33 mouse cellular contexts compared by ENCODE assay signal in the genomic region with DNA sequence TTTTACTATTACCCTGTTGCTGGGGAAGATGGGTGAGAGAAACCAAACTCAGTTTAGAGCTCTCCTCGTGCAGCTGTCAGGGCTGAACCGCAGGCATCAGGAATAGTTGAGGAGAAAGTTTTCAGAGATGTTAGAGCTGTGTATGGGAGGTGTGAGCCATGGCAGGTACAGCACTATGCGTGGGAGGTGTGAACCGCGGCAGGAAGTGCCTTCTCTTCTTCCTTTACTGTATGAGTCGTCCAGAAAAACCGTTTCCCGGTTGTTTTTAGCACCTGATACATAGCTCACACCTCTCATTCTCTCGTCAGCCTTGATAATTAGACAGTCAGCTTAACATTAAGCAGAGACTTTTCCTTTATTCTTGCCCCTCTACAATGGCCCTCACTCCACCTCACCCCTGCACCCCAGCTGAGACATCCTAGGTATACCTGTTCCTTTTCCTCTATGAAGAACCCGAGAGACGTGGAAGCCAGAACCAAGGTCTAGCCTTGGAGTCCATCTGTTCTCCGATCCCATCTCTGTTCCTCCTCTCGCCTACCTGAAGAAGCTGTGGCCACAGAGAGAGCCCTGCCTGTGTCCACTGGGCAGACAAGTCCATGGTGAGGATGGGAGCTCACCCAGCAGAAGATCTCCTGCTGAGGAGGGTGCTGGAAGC. TPM values are rescaled to one million over a fixed set of nuclear protein-coding genes. Genes with fewer than 3 reads are reported as not detected.
DNase-seq lines count a peak whose midpoint lies in the region.
"Had no signal": no experiment of that assay in that cellular context is flagged by ENCODE, and none has a peak within 500 bp of the region (broad histone marks: within the 10 kb centered on the region; RNA-seq: fewer than 3 reads in every experiment).

No protein-coding gene starts in this region.

- peak; percentile 5 to 7 for DNase-seq in frontal cortex, adult 2 months (ENCODE audit: extremely low spot score in 1 of 2, low spot score in 1 of 2)
- DNase-seq in frontal cortex, postnatal 10 days (ENCODE audit: low spot score in 2 of 2) = no peak
- peak; percentile 11 to 18 for DNase-seq in right cerebral cortex, adult 2 months (ENCODE audit: low spot score in 2 of 2)
- no peak for DNase-seq in right cerebral cortex, postnatal 4 days
- DNase-seq in induced T-regulatory cell, adult 2 months (ENCODE audit: low read depth) = peak; percentile 67
- no peak for DNase-seq in layer of hippocampus, adult 9-11 months
- no peak for DNase-seq in urinary bladder, postnatal 14 days (ENCODE audit: low spot score)
- no peak for DNase-seq in kidney, adult 8-10 months
- DNase-seq: adrenal gland, postnatal 10 days; cerebellum, adult 11 months; cerebellum, adult 9-10 months; cerebellum, postnatal 36 days; embryo, embryonic 11 days; heart, postnatal 14 days; kidney, adult 9 months; kidney, postnatal 10 days; lung, postnatal 36 days had no signal

RNA-seq across cellular contexts. Expression of a gene that starts 0.7 kb away (rescaled TPM):
- polyA plus RNA-seq in frontal cortex, adult 2 months (2012; rRNA removed) = not detected in 2 replicates
- polyA plus RNA-seq: embryonic facial prominence, embryonic 13.5 days; forebrain, embryonic 13.5 days; heart, embryonic 14.5 days; hindbrain, embryonic 10.5 days; hindbrain, embryonic 15.5 days; intestine, embryonic 16.5 days; large intestine, adult 2 months; limb, embryonic 12.5 days; liver, adult 2 months; liver, embryonic 16.5 days; lung, embryonic 16.5 days; midbrain, embryonic 13.5 days; neural tube, embryonic 11.5 days; small intestine, adult 2 months; stomach, embryonic 14.5 days; testis, adult 2 months had no signal

RNA-seq across cellular contexts. Expression of a gene that starts 17.0 kb away (rescaled TPM):
- polyA plus RNA-seq in frontal cortex, adult 2 months (2012; rRNA removed) = not detected in 2 replicates
- polyA plus RNA-seq: embryonic facial prominence, embryonic 13.5 days; forebrain, embryonic 13.5 days; heart, embryonic 14.5 days; hindbrain, embryonic 10.5 days; hindbrain, embryonic 15.5 days; intestine, embryonic 16.5 days; limb, embryonic 12.5 days; liver, adult 2 months; liver, embryonic 16.5 days; lung, embryonic 16.5 days; midbrain, embryonic 13.5 days; neural tube, embryonic 11.5 days; stomach, embryonic 14.5 days; testis, adult 2 months had no signal

RNA-seq across cellular contexts. Expression of a gene that starts 28.3 kb away (rescaled TPM):
- polyA plus RNA-seq in frontal cortex, adult 2 months (2012; rRNA removed) = 0.08 TPM in 1 of 2 replicates, not detected in the other
- polyA plus RNA-seq: embryonic facial prominence, embryonic 13.5 days; forebrain, embryonic 13.5 days; heart, embryonic 14.5 days; hindbrain, embryonic 10.5 days; hindbrain, embryonic 15.5 days; intestine, embryonic 16.5 days; large intestine, adult 2 months; limb, embryonic 12.5 days; liver, adult 2 months; liver, embryonic 16.5 days; lung, embryonic 16.5 days; midbrain, embryonic 13.5 days; neural tube, embryonic 11.5 days; small intestine, adult 2 months; stomach, embryonic 14.5 days; testis, adult 2 months had no signal

RNA-seq across cellular contexts. Expression of a gene that starts 52.2 kb away (rescaled TPM):
- polyA plus RNA-seq in frontal cortex, adult 2 months (2012; rRNA removed) = not detected in 2 replicates
- polyA plus RNA-seq: embryonic facial prominence, embryonic 13.5 days; forebrain, embryonic 13.5 days; heart, embryonic 14.5 days; hindbrain, embryonic 10.5 days; hindbrain, embryonic 15.5 days; intestine, embryonic 16.5 days; large intestine, adult 2 months; limb, embryonic 12.5 days; liver, adult 2 months; liver, embryonic 16.5 days; lung, embryonic 16.5 days; midbrain, embryonic 13.5 days; neural tube, embryonic 11.5 days; small intestine, adult 2 months; stomach, embryonic 14.5 days; testis, adult 2 months had no signal

RNA-seq across cellular contexts. Expression of a gene that starts 52.3 kb away (rescaled TPM):
- 12.5 and 13.4 TPM in 2 replicates for polyA plus RNA-seq in frontal cortex, adult 2 months (2012; rRNA removed)

Comparison
In these comparisons a context has a peak if more than half of its experiments do, and no peak if none do; other contexts are left out.
1. DNase-seq: peak in frontal cortex, adult 2 months (2 of 2), right cerebral cortex, adult 2 months (2 of 2) and induced T-regulatory cell, adult 2 months (single experiment); none in frontal cortex, postnatal 10 days (0 of 2), right cerebral cortex, postnatal 4 days (single experiment), layer of hippocampus, adult 9-11 months (single experiment), urinary bladder, postnatal 14 days (single experiment) and kidney, adult 8-10 months (0 of 2).